Comparison of ENCODE assay signal across 8 mouse cellular contexts in the genomic region with DNA sequence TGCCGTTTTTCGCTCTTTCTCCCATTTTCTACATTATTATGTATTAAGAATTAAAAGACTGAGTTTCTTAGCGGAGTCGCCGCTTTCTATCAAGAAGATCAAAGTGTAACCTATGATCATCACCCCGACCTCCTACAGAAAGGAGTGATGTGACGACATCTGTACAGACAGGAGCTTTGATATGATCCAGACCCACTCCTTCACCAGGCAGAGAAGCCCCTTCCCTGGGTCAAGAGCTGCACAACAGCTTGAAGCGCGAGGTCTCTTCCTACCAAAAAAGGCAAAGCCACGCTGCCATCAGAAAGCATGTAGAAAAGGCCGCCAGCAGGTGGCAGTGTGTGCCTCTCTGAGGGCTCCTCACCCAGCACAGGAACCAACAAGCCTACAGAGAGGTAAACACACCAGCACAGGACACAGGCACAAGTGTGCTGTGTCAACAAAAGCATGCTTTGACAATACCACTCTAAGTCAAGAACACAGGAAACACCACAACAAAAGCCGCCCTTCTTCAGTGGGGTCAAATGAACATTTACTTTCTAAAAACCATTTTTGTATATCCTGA. TPM values are rescaled to one million over a fixed set of nuclear protein-coding genes. Genes with fewer than 3 reads are reported as not detected.
A peak's percentile ranks its signal among the peaks of the same experiment; 100 is the strongest.
DNase-seq lines count a peak whose midpoint lies in the region; ATAC-seq lines count a peak whose summit lies in the region.

No protein-coding gene starts in this region.

- no peak overlapping the region for H3K4me3 ChIP-seq in hindbrain, embryonic 12.5 days

- H3K9me3 ChIP-seq in hindbrain, embryonic 12.5 days (replicated peaks), result no peaks in the 10 kb centered on the region

- H3K9ac ChIP-seq in hindbrain, embryonic 12.5 days, result no peak overlapping the region

- H3K27me3 ChIP-seq in hindbrain, embryonic 12.5 days, result no peaks in the 10 kb centered on the region

- peak; percentile 79 for ATAC-seq in hindbrain, embryonic 12.5 days (ENCODE audit: low FRiP score)

- no peak overlapping the region for H3K4me2 ChIP-seq in hindbrain, embryonic 12.5 days (replicated peaks)

- H3K27ac ChIP-seq in hindbrain, embryonic 12.5 days, result no peak overlapping the region

- 36% methylated on average over 12 of the region's 12 CpGs for whole genome bisulfite sequencing in hindbrain, embryonic 12.5 days

- H3K4me1 ChIP-seq in hindbrain, embryonic 12.5 days, result peaks cover 5% of the 10 kb centered on the region; the same call in 1 of the 2 replicates

- DNase-seq in Muller cell, postnatal 12 days (ENCODE audit: inconsistent ontology term), result peak; percentile 69
- peak; percentile 70 for DNase-seq in cerebellum, adult 9-11 months
- peak; percentile 55 to 88 for DNase-seq in frontal cortex, postnatal 14 days (ENCODE audit: low spot score in 2 of 2)
- peak; percentile 89 to 93 for DNase-seq in layer of hippocampus, postnatal 10 days (ENCODE audit: low spot score in 2 of 2)
- peak; percentile 91 for DNase-seq in lung, postnatal 10 days
- peak; percentile 84 for DNase-seq in ovary, postnatal 36 days (ENCODE audit: low spot score)
- peak; percentile 87 for DNase-seq in thymus, postnatal 14 days

- H3K36me3 ChIP-seq in hindbrain, embryonic 12.5 days, result no peaks in the 10 kb centered on the region

RNA-seq across cellular contexts. Expression of gene Ankdd1b, which starts 39.3 kb away (rescaled TPM):
- 0.21 TPM in 1 of 2 replicates, not detected in the other for polyA plus RNA-seq in hindbrain, embryonic 12.5 days (2016; fragmentation: Nextera tagmentation; extraction: Ambion mirVana)
- under 1 TPM in 1 of 2 experiments, not detected in 1; 0.18 TPM for total RNA-seq in layer of hippocampus, postnatal 10 days (2021)

RNA-seq across cellular contexts. Expression of gene Poc5, which starts 43.6 kb away (rescaled TPM):
- polyA plus RNA-seq in hindbrain, embryonic 12.5 days (2016; fragmentation: Nextera tagmentation; extraction: Ambion mirVana), result 31.0 and 34.1 TPM in 2 replicates
- 10 to 100 TPM; 31.5 to 36.7 TPM for total RNA-seq in layer of hippocampus, postnatal 10 days (2021)

RNA-seq across cellular contexts. Expression of gene Gm17622, which starts 58.9 kb away (rescaled TPM):
- not detected in 2 replicates for polyA plus RNA-seq in hindbrain, embryonic 12.5 days (2016; fragmentation: Nextera tagmentation; extraction: Ambion mirVana)
- total RNA-seq in layer of hippocampus, postnatal 10 days (2021), result not detected
